Mouse (Mus musculus): ENCODE measurements around the gene Gli3. TPM values are rescaled to one million over a fixed set of nuclear protein-coding genes. Genes with fewer than 3 reads are reported as not detected.

The Gli3 gene
- total RNA-seq, 1 experiment from 2014 or later = 10.1 TPM

DNA sequence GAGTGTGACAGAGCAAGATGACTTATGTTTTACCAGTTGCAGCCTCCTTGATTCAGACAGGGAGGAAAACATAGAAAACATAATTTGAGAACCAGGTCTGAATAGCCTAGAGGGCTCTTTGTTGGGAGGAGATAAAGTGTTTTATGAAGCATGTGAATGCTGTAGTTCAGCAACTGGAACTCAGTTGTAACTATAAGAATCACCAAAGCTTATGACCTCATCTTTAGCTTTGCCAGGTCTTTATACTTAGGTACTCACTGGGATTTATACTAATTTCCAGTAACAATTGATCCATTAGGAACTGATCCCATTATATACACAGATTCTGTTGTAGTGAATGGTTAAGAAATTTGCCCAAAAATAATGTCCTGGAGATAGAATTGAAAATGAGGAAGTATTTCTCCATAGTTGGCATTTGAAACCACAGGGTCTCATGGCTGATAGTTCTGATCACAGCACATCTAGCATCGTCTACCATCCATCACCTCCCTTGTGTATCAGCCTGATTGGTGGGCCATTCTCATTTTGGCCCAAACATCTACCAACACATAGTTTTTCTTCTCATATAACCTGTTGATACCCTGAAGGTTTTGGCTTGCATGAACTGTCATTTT, 259.8 kb downstream of the Gli3 start:
- DNase-seq = no peak

DNA sequence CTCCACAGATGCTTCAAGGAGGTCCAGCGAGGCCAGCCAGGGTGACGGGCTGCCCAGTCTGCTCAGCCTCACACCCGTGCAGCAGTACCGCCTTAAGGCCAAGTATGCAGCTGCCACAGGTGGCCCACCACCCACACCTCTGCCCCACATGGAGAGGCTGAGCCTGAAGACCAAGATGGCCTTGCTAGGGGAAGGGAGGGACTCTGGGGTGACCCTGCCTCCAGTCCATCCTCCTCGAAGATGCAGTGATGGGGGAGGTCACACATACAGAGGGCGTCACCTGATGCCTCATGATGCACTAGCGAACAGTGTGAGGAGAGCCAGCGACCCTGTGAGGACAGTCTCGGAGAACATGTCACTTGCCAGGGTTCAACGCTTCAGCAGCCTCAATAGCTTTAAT, 261.7 kb downstream of the Gli3 start:
- no peak for DNase-seq

DNA sequence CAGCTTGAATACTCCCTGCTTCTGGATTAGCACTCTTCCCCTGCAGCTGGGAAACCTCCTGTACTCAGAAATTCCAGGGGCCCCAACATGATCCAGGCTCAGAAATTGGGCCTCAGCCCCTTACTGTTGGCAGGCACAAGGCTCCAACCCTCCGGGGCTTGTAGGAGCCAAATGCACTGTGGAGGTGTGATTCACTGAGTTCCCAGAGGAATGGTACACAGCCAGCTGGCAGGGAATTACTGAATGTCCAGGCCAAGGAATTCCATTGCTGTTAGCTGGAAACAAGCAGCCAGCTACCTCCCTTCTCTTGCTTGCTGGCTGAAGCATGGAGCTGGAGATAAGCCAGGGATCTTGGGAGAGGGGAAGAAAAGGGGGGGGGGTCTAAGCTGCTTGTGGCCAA, 278.7 kb downstream of the Gli3 start:
- peak; percentile 65 for DNase-seq

DNA sequence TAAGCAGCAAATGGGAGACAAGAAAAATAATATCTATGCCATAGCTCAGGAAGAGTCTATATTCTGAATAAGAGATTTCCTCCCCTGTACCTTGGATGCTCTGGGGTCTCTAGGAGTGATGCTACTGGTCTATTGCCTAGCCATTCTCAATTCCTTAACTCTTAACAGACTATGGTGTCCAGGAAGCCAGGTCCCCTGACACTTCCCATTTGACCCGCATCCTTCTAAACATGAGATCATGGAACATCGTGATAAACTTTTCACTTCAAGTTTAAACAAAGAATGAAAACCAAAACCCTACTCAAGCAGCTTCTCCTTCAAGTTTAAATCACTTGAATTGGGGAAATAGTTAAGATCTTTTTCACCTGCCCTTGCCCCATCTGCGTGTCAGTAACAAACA, 279.3 kb downstream of the Gli3 start:
- no peak for DNase-seq

DNA sequence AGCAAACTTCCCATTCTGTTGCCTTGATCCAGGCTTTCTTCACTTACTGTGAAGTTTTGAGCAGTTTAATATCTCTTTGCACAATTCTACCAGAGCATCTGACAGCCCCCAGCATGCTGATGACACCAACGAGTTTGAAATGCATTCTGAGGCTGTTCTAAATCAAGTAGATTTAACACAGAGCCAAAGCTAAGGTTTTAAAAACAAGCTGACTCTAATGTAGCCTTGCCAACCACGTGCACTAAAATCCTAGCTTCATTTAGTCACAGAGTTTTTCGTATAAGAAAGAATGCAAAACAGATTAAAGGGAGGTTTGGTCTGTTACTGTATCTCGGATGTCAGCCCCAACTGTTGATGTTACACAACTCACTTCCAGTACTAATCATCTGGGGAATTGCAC, 279.7 kb downstream of the Gli3 start:
- DNase-seq = no peak

DNA sequence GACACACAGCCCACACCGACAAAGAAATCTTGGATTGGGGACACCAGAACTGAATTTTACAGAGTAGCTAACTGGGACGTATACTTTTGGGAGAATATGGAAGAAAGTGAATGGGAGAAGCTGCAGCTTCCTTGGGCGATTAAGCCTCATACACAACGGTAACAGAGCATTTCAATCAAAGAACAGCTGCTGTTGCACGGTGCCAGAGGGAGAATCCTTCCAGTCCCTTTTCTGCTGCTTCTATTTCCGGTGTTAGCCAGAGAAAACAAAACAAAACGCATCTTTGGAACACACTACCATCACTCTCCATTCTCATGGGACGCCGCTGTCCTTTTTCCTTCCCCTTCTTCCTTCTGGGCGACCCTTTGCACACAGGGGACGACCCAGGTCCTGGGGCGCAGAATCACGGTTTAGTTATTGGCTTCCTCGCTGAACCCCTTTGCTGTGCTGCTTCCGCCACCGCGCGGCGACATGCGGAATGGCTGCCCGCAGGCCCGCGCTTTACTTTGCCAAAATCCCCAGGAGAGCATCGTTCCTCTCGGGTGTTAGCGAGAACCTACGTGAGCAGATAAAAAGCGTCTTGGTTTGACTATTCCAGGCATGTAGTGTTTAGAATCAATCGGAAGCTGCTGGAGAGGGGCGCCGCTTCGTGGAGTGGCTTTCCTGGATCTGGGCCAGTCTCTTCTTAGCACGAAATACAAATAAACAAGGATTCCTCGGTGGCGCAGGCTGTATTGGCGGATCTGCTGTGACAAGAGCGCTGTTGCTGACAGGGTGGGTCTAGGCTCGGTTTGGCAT, 296.0 kb downstream of the Gli3 start:
- DNase-seq = peak; percentile 79

DNA sequence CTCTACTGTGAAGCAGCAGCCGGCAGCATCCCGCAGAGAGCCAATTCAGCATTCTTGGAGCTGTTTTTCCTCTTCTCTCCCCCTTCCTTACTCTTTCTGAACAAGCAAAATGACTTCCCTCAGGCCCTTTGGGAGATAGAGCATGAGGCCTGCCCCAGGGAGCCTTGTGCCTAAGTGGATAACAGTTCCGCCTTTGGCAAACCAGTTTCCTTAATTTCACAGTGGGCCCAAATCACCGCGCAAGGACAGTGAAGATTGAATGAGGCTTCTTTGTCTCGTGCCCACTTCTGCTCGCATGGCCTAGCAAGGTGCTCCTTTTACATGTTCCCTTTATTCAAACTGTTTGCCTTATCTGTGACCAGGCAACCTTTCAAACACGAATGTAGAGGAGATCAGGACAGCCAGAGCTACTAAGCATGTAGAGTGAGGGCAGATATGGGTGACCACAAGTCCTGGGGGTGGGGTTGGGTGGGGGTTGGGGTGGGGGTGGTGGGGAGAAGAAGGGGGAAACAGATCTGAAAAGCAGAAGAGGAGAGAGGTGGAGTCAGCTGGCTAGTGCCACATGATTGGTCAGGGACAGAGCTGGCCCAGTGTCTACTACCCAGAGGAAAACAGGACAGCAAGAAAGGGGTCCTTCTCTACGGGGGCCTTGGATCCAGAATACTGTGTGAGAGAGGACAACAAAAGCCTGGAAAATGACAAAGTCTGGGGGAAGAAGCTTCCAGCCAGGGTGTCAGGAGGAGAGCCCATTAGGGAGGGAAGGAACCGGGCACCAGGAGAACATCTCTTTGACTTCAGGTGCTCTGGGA, 296.8 kb downstream of the Gli3 start:
- no peak for DNase-seq

DNA sequence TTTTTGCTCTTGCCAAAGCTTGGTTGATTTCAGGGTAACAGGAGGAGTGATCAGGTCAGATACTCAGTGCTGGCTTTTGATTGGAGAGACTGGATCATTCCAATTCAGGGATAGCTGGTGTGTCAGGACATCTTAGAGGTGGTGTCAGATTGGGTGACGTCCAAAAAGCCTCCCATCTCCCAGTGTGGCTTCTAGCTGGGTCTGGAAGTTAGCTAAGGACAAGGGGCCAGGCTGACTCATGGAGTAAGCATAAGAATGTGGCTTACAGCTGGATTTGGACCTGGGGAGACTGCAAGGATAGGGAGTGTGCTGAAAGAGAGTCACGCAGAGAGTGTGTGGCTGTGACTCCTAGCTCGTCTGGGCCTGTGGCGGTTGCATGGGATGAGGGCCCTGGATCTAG, 299.3 kb downstream of the Gli3 start:
- no peak for DNase-seq

DNA sequence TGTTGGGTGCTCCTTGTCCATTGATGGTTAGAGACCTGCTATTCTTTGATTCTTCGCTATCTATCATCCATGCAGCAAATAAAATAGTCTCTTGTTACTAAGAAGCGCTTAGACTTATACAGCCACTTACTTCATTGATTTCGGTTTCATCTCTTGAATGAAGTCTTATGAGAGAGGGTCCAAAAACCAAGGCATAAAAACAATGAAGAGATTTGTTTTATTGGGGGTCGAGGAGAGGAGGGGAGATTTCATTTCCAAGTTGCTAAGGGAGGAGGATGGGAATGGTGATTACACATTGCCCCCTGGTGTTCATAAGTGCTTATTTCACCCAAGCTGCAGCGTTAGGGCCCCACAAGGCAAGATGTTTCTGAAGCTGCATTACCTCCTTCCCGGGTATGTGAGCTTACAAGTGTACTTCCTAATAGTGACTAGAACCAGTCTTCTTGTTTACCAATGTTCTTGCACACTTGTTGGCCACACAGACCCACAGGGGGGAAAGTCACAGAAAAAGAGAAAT, 299.9 kb downstream of the Gli3 start:
- DNase-seq = no peak

DNA sequence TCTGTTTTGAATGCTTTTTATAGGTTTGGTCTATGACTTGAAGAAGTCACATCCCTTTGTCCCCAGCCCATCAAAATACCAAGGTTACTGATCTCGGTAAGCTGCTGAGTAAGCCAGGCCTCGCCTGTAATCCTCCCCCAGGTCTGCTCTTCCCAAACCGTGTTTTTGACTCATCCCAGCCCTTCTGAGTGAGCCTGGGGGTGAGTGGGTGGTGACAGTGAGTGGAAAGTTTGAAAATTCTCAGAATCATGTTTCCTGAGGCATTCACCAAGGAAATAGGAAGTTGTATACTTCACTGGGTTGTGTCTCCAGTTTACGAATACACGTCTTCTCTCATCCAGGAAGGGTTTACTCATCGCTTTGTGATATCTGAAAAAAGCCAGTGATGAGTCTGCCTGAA, 314.6 kb downstream of the Gli3 start:
- no peak for DNase-seq
